Mouse (Mus musculus) brain, embryonic 14.5 days (tissue): Measurements from ENCODE around the gene Gm20521. TPM values are rescaled to one million over a fixed set of nuclear protein-coding genes. Genes with fewer than 3 reads are reported as not detected.

Source experiments
- DNase-seq: peaks from one replicate; pipeline ENCODE4 v3.0.0-alpha.2; 2011; ENCODE audit warnings: low read depth
- CTCF ChIP-seq: fragments of 200-500 bp; IDR thresholded peaks from 2 replicates; pipeline ENCODE4 v1.5.1; 2012; ENCODE audit warnings: inconsistent platforms, mild to moderate bottlenecking, moderate library complexity, borderline replicate concordance; ENCODE audit not compliant: insufficient read depth, insufficient read length; ENCODE audit errors: extremely low read depth
- POLR2A ChIP-seq: fragments of 200-500 bp; IDR thresholded peaks from 2 replicates; pipeline ENCODE4 v1.6.1; 2012; ENCODE audit warnings: mild to moderate bottlenecking, inconsistent platforms, borderline replicate concordance; ENCODE audit not compliant: poor library complexity, insufficient read depth, insufficient read length, severe bottlenecking; ENCODE audit errors: extremely low read depth
- polyA plus RNA-seq: library from polyadenylated mRNA; depleted of rRNA; stranded (reverse); fragments of >200 nt; gene quantifications from 2 replicates; pipeline ENCODE4 v1.2.3, GENCODE M21; 2012

The Gm20521 gene
- polyA plus RNA-seq, 1 experiment: 0.12 TPM

DNA sequence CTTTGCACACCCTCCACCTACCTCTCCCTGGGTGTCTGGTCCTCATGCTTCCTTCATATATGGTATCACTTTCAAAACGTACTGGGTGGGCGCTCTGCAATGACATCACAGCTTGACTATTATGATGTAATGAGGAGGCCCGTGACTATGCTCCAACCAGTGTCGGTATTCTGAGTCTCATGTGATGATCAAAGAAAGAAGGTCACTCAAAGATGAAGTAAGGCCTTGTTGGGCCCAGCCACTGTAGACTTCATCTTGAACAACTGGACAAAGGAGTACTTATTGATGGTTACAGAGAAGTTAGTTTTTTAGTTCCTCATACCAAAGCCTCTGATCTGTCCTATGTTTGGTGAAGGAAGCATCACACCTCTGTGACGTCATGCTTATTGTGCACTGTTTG lies 12.4 kb upstream of the Gm20521 start, which contains the start of gene Homez:
Homez (minus strand) TSS at position 101 of the 400 bp plus-strand sequence.
- TF ChIP-seq CTCF: no peak
- no peak for TF ChIP-seq POLR2A
- DNase-seq: no peak

DNA sequence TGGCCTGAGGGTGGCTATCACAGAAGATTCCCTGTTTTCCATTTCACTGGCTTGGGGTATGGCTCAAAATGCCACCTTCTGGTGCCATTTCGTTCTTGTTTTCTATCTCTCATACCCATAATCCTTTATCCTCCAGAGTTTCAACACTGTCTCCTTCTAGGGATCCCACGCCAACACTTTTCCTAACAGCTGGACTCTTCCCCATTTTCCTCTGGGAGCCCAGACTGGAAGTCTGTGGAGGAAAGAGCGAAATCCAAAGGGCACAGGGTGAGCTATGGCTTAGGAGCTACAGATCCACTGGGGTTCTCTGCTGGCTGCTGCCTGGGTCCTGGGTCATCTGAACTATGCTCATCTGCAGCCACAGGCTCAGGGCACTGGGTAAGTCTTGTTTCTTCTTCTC lies 9.1 kb upstream of the Gm20521 start:
- TF ChIP-seq POLR2A (no peak), CTCF (no peak)
- no peak for DNase-seq

GRCm38 (mm10) chr14:54875844-54876538 lies 7.2 kb upstream of the Gm20521 start:
- no peak for TF ChIP-seq POLR2A
- TF ChIP-seq CTCF: no peak
- DNase-seq: no peak

DNA sequence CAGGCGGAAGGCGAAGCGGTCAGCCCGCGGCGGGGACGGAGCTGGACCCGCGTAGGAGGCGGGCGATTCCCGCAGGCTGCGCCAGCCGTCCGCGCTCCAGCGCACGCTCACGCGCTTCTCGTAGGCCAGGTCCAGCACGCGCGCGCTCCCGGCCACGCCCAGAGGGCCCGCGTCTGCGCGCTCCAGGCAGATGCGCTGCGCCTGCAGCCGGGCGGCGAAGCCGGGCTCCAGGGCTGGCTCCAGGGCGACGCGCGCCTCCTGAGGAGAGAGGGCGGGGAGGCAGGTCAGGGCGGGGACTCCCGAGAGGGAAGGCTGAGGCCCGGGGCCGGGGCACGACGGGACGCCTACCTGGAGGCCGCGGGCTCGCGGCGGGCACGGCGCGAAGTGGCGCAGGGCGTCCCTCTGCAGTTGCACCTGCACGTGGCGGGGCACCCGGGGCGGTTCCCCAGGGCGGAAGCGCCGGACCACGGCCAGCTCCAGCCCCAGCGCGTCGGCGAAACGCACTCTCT lies 6.6 kb upstream of the Gm20521 start:
- peak; percentile 97 for DNase-seq
- TF ChIP-seq CTCF (no peak), POLR2A (peak; percentile 100)

GRCm38 (mm10) chr14:54877048-54877715 lies 6.1 kb upstream of the Gm20521 start, which contains the start of gene Ppp1r3e:
Gene Ppp1r3e (minus strand): TSS chr14:54877550.
- TF ChIP-seq POLR2A: peak; percentile 4; the same call in 1 of the 2 replicates
- no peak for TF ChIP-seq CTCF
- DNase-seq: peak; percentile 66

DNA sequence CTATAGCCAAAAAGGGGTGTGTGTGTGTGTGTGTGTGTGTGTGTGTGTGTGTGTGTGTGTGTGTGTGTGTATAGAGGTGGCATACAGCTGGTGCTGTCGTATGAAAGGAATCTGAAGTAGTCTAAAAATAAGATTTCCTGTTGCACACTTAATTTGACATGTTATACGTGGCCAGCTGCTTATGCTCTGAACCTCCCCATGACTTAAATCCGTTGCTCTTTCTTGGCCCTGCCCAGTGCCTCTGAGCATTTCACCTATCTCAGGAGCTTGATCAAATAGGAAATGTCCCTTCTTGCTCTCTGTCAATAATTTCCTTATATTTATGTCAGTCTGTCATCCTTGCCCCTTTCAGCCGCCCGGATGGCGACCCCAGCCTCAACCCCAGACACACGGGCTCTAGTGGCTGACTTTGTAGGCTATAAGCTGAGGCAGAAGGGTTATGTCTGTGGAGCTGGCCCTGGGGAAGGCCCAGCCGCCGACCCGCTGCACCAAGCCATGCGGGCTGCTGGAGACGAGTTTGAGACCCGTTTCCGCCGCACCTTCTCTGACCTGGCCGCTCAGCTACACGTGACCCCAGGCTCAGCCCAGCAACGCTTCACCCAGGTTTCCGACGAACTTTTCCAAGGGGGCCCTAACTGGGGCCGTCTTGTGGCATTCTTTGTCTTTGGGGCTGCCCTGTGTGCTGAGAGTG lies 926 bp downstream of the Gm20521 start:
- TF ChIP-seq CTCF (no peak), POLR2A (no peak)

GRCm38 (mm10) chr14:54885309-54885708 lies 2.1 kb downstream of the Gm20521 start:
- no peak for DNase-seq
- TF ChIP-seq POLR2A (no peak), CTCF (no peak)

More for the DNA sequence above, 926 bp downstream of the Gm20521 start:
- no peak for DNase-seq

GRCm38 (mm10) chr14:54892200-54892599 lies 9.0 kb downstream of the Gm20521 start, which contains the start of gene Pabpn1:
Gene Pabpn1 (plus strand): TSS chr14:54892500.
- TF ChIP-seq CTCF: no peak
- no peak for TF ChIP-seq POLR2A
- no peak for DNase-seq

DNA sequence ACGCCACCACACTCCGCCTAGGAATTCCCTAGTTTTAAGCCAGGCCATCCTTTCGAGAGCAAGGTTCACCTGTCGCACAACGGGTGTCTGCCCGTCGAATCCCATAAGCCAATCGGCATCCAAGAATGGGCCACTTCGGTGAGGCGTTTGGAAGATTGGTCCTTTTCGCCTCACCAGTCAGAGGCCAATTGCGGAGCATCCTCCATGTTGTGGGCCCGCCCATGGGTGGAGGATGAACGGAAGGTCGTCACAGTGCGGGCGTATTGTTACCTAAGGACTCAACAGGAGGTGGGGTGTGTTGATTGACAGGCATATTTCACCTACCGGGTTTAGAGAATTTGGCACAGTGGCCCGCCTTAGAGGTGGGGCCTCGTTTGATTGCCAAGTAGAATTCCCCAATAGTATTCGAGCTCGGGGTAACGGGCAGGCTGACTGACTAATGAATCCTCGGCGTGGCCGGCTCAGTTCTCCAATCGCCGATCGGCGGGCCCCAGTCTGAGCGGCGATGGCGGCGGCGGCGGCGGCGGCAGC lies 10.5 kb downstream of the Gm20521 start:
- no peak for TF ChIP-seq POLR2A
- no peak for TF ChIP-seq CTCF
- DNase-seq: peak; percentile 100

GRCm38 (mm10) chr14:54894296-54895151 lies 11.3 kb downstream of the Gm20521 start:
- peak; percentile 66 for DNase-seq

More at GRCm38 (mm10) chr14:54894296-54895151, 11.3 kb downstream of the Gm20521 start:
- TF ChIP-seq CTCF (no peak), POLR2A (no peak)
